Mouse (Mus musculus): ENCODE data around the gene Hist1h1d. TPM values are rescaled to one million over a fixed set of nuclear protein-coding genes. Genes with fewer than 3 reads are reported as not detected.
"Not testable (repeated sequence)": the region's sequence is repeated elsewhere in the genome, so short reads cannot be mapped to it uniquely, and the experiment has no call there.

The Hist1h1d gene
- polyA plus RNA-seq, 1 experiment from 2014 or later, result 0.18 TPM

- WGBS, result under 1% methylated on average over 20 of the region's 20 CpGs
These were observed 22.7 kb upstream of the Hist1h1d start for GRCm38 (mm10) chr13:23530181-23530900.

GRCm38 (mm10) chr13:23530901-23531875 lies 21.9 kb upstream of the Hist1h1d start, which contains the start of gene Hist1h4h:
Gene Hist1h4h, plus strand, starts transcription at chr13:23531050.
- H3K4me3 ChIP-seq, result peak within 1 kb of the TSS; percentile 56
- peak within 1 kb of the TSS; percentile 59 for H3K9ac ChIP-seq
- H3K4me2 ChIP-seq, result peak within 1 kb of the TSS; percentile 79
- H3K36me3 ChIP-seq, result no peaks in the 10 kb centered on the region
- H3K27ac ChIP-seq, result peak within 1 kb of the TSS; percentile 92
- no peaks in the 10 kb centered on the region for H3K9me3 ChIP-seq (replicated peaks)
- no peaks in the 10 kb centered on the region for H3K27me3 ChIP-seq
- peaks cover 42% of the 10 kb centered on the region for H3K4me1 ChIP-seq (replicated peaks)
- WGBS, result under 1% methylated on average over 60 of the region's 70 CpGs
- ATAC-seq (replicated peaks; ENCODE audit: insufficient number of reproducible peaks, insufficient read depth, low FRiP score, low read depth), result peak; percentile 84

More at GRCm38 (mm10) chr13:23530181-23530900, 22.7 kb upstream of the Hist1h1d start:
- Histone ChIP-seq H3K9me3 (replicated peaks) (no peaks in the 10 kb centered on the region), H3K4me1 (replicated peaks) (peaks cover 44% of the 10 kb centered on the region), H3K36me3 (no peaks in the 10 kb centered on the region), H3K9ac (peak overlapping the region; percentile 59), H3K27me3 (no peaks in the 10 kb centered on the region), H3K27ac (peak overlapping the region; percentile 92), H3K4me2 (peak overlapping the region; percentile 79), H3K4me3 (peak overlapping the region; percentile 56)
- ATAC-seq (replicated peaks; ENCODE audit: insufficient number of reproducible peaks, insufficient read depth, low FRiP score, low read depth), result no peak

GRCm38 (mm10) chr13:23532262-23533075 lies 20.6 kb upstream of the Hist1h1d start:
- WGBS, result 23% methylated on average over 9 of the region's 9 CpGs
- peak overlapping the region; percentile 92 for H3K27ac ChIP-seq
- no peak for ATAC-seq (replicated peaks; ENCODE audit: insufficient number of reproducible peaks, insufficient read depth, low FRiP score, low read depth)
- peaks cover 44% of the 10 kb centered on the region for H3K4me1 ChIP-seq (replicated peaks)
- no peaks in the 10 kb centered on the region for H3K9me3 ChIP-seq (replicated peaks)
- H3K9ac ChIP-seq, result peak overlapping the region; percentile 59; the same call in 1 of the 2 replicates
- H3K27me3 ChIP-seq, result no peaks in the 10 kb centered on the region
- H3K4me2 ChIP-seq, result peak overlapping the region; percentile 79
- peak overlapping the region; percentile 56 for H3K4me3 ChIP-seq
- no peaks in the 10 kb centered on the region for H3K36me3 ChIP-seq

GRCm38 (mm10) chr13:23533560-23534367 lies 19.3 kb upstream of the Hist1h1d start, which contains the start of gene Hist1h2af:
Gene Hist1h2af, plus strand, starts transcription at chr13:23533906.
- not testable (repeated sequence) for H3K36me3 ChIP-seq; H3K27me3 ChIP-seq; ATAC-seq (replicated peaks; ENCODE audit: insufficient number of reproducible peaks, insufficient read depth, low FRiP score, low read depth); H3K9me3 ChIP-seq (replicated peaks)
- Histone ChIP-seq H3K9ac (peak within 1 kb of the TSS; percentile 59), H3K27ac (peak within 1 kb of the TSS; percentile 92), H3K4me1 (replicated peaks) (peaks cover 39% of the 10 kb centered on the region), H3K4me2 (peak within 1 kb of the TSS; percentile 79), H3K4me3 (peak within 1 kb of the TSS; percentile 56)
- WGBS, result under 1% methylated on average over 25 of the region's 53 CpGs

- Histone ChIP-seq H3K9me3 (replicated peaks) (no peaks in the 10 kb centered on the region), H3K27me3 (no peaks in the 10 kb centered on the region), H3K9ac (peak overlapping the region; percentile 53), H3K4me3 (peak overlapping the region; percentile 56), H3K36me3 (no peaks in the 10 kb centered on the region), H3K27ac (peak overlapping the region; percentile 92), H3K4me2 (peak overlapping the region; percentile 79), H3K4me1 (replicated peaks) (peaks cover 35% of the 10 kb centered on the region)
- no peak for ATAC-seq (replicated peaks; ENCODE audit: insufficient number of reproducible peaks, insufficient read depth, low FRiP score, low read depth)
- WGBS, result 2% methylated on average over 15 of the region's 15 CpGs
These were observed 18.5 kb upstream of the Hist1h1d start for GRCm38 (mm10) chr13:23534368-23535131.

- not testable (repeated sequence) for H3K36me3 ChIP-seq; H3K9me3 ChIP-seq (replicated peaks); H3K27me3 ChIP-seq
- H3K4me3 ChIP-seq, result peak within 1 kb of the TSS; percentile 56
- ATAC-seq (replicated peaks; ENCODE audit: insufficient number of reproducible peaks, insufficient read depth, low FRiP score, low read depth), result peak; percentile 86
- H3K27ac ChIP-seq, result peak within 1 kb of the TSS; percentile 92
- H3K9ac ChIP-seq, result peak within 1 kb of the TSS; percentile 56
- peaks cover 35% of the 10 kb centered on the region for H3K4me1 ChIP-seq (replicated peaks)
- under 1% methylated on average over 54 of the region's 62 CpGs for whole genome bisulfite sequencing
- H3K4me2 ChIP-seq, result peak within 1 kb of the TSS; percentile 79
These were observed 17.7 kb upstream of the Hist1h1d start, which contains the start of gene Hist1h3g for GRCm38 (mm10) chr13:23535137-23536075. Gene Hist1h3g, plus strand, starts transcription at chr13:23535422.

- Histone ChIP-seq H3K9me3 (replicated peaks) (no peaks in the 10 kb centered on the region), H3K4me2 (peak overlapping the region; percentile 79), H3K4me1 (replicated peaks) (peaks cover 35% of the 10 kb centered on the region), H3K36me3 (no peaks in the 10 kb centered on the region), H3K9ac (peak overlapping the region; percentile 56), H3K4me3 (peak overlapping the region; percentile 56), H3K27ac (peak overlapping the region; percentile 42; the same call in 1 of the 2 replicates), H3K27me3 (no peaks in the 10 kb centered on the region)
- ATAC-seq (replicated peaks; ENCODE audit: insufficient number of reproducible peaks, insufficient read depth, low FRiP score, low read depth), result no peak
- 21% methylated on average over 7 of the region's 7 CpGs for WGBS
These were observed 16.8 kb upstream of the Hist1h1d start for GRCm38 (mm10) chr13:23536076-23536822.

- ATAC-seq (replicated peaks; ENCODE audit: insufficient number of reproducible peaks, insufficient read depth, low FRiP score, low read depth), result no peak
- no peaks in the 10 kb centered on the region for H3K9me3 ChIP-seq (replicated peaks)
- H3K4me1 ChIP-seq (replicated peaks), result peaks cover 30% of the 10 kb centered on the region
- H3K27me3 ChIP-seq, result no peaks in the 10 kb centered on the region
- no peak overlapping the region for H3K9ac ChIP-seq
- WGBS, result 73% methylated on average over 3 of the region's 3 CpGs
- no peak overlapping the region for H3K27ac ChIP-seq
- H3K4me2 ChIP-seq, result peak overlapping the region; percentile 79; the same call in 1 of the 2 replicates
- H3K4me3 ChIP-seq, result no peak overlapping the region
- no peaks in the 10 kb centered on the region for H3K36me3 ChIP-seq
These were observed 15.9 kb upstream of the Hist1h1d start for GRCm38 (mm10) chr13:23537006-23537710.
